Comparison of ENCODE assay signal across 9 mouse cellular contexts in genomic region chr7:126180956-126181355, GRCm38 (mm10). TPM values are rescaled to one million over a fixed set of nuclear protein-coding genes. Genes with fewer than 3 reads are reported as not detected.
DNase-seq lines count a peak whose midpoint lies in the region; ATAC-seq and TF ChIP-seq lines count a peak whose summit lies in the region.
"Had no signal": no experiment of that assay in that cellular context is flagged by ENCODE, and none has a peak within 500 bp of the region (broad histone marks: within the 10 kb centered on the region; RNA-seq: fewer than 3 reads in every experiment).

No protein-coding gene starts in this region.

- H3K4me3 ChIP-seq in lung, adult 2 months (replicated peaks; ENCODE audit: extremely low read depth, low read depth, low read length), result no peak overlapping the region

- H3K4me1 ChIP-seq in lung, adult 2 months (ENCODE audit: control insufficient read depth, insufficient read depth, low read length), result peaks cover 33% of the 10 kb centered on the region

- WGBS in lung, adult 2 months, result 35% methylated on average over 3 of the region's 3 CpGs

- TF ChIP-seq POLR2A in lung, adult 2 months (IDR thresholded peaks at IDR 0.05; ENCODE audit: borderline replicate concordance, extremely low read depth, low read depth, low read length), result no peak

- TF ChIP-seq CTCF in lung, adult 2 months (IDR thresholded peaks at IDR 0.05; ENCODE audit: insufficient read depth, low read length), result no peak

- peak; percentile 84 for ATAC-seq in common myeloid progenitor, adult 5-6 weeks (replicated peaks; ENCODE audit: low read depth, poor library complexity, severe bottlenecking)

- peak; percentile 15 to 33 for DNase-seq in lung, adult 18-20 months
- DNase-seq in lung, adult 2 months, result no peak
- peak; percentile 38 for DNase-seq in lung, postnatal 10 days
- peak; percentile 19 for DNase-seq in yolk sac, embryonic 10.5 days (ENCODE audit: low spot score)
- no peak for DNase-seq in cerebellum, adult 11-12 months
- no peak for DNase-seq in ovary, postnatal 14 days (ENCODE audit: low spot score)
- no peak for DNase-seq in frontal cortex, postnatal 10 days (ENCODE audit: low spot score in 2 of 2)
- DNase-seq: cerebellum, adult 11 months had no signal

RNA-seq across cellular contexts. Expression of gene Xpo6, which starts 19.3 kb away (rescaled TPM):
- polyA plus RNA-seq in lung, adult 2 months (2012; rRNA removed), result 126 and 163 TPM in 2 replicates
- total RNA-seq in common myeloid progenitor, adult 5-6 weeks (2017), result 61.5 and 76.0 TPM in 2 replicates

Comparison
In these comparisons a context has a peak if more than half of its experiments do, and no peak if none do; other contexts are left out.
1. DNase-seq: peak in lung, adult 18-20 months (2 of 2), lung, postnatal 10 days (single experiment) and yolk sac, embryonic 10.5 days (single experiment); none in lung, adult 2 months (single experiment), cerebellum, adult 11-12 months (single experiment), ovary, postnatal 14 days (single experiment) and frontal cortex, postnatal 10 days (0 of 2).